Mouse (Mus musculus) lung, postnatal 4 days (tissue): ENCODE results near the gene Tmem189.

Experiments used
- DNase-seq, 2 experiments: peaks; one replicate each; pipeline ENCODE4 v3.0.0; 2021

Tmem189 gene

DNA sequence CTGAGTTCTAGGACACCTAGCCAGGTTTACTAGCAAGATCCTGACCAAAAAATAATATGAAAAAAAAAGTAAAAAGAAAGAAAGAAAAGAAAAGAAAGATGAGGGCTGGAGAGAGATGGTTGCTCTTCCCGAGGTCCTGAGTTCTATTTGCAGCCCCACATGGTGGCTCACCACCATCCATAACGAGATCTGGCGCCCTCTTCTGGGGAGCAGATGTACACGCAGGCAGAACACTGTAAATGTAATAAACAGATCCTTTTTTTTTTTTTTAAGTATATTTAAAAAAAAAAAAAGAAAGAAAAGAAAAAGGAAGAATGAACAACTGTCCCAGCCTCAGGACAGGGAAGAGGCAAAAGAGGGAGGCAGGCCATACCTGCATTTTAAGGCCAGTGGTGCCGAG is 11.0 kb downstream of the Tmem189 start:
- DNase-seq = no peak

DNA sequence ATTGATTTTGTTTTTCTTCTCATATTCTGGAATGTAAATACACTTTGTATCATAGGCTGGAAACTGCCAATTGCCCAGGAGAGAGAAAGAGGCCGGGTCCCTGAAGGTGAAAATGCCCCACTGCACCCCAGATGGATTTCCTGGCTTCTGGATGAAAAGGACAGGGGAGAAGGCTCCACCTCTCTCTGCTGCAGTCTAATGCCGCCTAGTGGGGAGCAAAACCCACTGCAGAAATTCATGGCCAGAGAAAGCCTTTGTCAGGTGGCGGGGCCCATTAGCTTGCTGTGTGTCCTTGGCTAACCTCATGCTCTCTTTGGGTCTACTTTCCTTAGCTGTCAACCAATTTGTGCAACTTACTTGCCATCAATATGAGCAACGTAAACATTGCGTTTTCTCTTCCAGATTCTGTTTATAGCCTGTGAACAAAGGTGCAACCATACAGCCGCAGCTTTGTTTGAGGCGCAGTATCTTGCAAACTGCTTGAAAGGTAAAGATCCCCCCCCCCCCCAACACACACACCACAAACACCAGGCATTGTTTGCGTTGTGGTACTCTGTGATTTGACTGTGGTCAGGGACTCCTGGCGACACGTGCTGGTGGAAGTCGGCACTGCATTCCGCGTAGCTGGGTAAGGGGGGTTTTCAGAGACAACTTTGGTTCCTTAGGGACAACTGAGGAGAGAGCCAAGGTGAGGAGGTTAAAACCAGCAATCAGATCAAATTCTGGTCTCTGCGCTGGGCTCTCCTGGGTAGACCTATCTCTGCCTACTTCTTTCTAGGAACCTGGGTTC is 14.3 kb downstream of the Tmem189 start:
- peak in 1 of 2 experiments; percentile 66 for DNase-seq

DNA sequence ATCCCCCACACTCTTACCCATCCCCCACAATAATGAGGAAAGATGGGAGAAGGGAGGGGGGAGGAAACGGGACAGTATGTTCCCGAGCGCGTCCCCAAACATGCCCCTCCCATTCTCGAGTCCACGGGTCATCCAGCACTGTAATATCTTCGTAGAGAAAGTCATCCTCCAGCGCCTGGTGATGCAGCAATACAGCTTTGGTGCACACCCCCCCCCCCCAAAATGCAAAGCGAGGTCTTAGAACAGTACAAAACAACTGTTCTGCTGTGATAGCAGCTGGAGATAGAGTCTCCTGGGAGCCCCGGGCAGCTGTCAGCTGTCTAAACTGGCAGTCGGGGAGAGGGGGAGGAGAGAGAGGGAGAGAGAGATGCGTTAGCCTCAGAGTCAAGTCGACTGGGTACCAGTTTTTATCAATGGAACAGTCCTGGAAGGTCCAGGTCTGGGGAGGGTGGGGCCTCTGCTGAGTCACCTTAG is 17.4 kb downstream of the Tmem189 start:
- DNase-seq = peak in 1 of 2 experiments; percentile 59

DNA sequence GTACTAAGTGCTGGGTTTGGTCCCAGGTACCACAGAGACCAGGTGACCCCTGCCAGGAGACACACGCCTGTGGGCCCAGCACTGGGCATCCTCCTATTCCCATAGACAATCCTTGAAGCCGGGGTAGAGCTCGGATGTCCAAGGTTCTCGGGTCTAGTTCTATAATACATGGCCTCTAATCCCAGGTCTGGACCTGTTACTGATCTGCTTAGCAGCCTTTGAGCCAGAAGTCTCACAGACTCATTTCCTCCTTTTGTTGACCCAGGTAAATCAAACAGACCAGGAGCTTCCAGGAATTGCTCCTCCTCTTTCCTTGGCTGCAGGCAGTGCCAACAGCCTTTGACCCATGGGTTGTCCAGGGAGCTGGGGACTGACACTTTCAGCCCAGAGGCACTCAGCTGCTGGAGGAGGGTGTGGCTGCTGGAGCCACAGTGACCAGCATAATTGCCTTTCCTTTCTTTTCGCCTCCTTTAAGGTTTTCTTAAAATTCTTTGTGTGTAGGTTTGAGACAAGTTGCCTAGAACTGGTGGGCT is 18.5 kb downstream of the Tmem189 start:
- DNase-seq = no peak

DNA sequence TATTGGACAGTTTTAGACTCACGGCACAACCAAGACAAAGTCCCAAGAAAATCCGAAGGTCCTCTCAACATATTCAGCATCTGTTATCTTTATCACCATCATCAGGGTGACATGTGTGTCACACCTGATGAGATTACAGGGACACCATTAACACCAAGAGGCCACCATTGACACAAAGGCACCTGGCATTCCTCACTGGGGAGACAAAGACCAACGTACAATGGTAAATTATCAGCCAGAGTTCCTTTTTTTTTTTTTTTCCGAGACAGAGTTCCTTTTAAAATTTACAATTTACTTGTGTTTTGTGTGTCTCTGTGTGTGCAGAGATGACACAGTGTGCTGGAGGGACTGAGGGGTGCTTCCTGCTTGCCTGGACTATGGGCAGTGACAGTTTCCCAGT is 20.2 kb downstream of the Tmem189 start:
- DNase-seq = no peak

DNA sequence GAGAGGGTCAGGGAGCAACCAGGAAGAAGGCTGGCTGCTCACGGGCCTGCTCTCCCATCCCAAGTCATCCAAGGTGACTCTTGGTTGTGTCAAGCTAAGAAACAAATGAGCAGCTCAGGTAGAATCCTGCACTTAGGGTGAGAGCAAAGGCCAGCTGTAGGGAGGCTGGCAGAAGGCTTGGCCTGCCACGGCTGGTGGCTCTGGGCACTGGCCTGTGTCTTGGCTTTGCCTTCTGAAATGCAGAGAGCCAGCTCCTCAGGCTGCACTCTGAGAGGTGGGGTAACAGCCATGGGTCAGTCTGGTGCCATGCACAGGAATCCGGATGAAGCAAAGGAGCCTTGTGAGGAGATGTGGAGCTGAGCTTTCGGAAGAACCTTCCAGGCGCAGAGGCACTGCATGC is 21.2 kb downstream of the Tmem189 start:
- no peak for DNase-seq

DNA sequence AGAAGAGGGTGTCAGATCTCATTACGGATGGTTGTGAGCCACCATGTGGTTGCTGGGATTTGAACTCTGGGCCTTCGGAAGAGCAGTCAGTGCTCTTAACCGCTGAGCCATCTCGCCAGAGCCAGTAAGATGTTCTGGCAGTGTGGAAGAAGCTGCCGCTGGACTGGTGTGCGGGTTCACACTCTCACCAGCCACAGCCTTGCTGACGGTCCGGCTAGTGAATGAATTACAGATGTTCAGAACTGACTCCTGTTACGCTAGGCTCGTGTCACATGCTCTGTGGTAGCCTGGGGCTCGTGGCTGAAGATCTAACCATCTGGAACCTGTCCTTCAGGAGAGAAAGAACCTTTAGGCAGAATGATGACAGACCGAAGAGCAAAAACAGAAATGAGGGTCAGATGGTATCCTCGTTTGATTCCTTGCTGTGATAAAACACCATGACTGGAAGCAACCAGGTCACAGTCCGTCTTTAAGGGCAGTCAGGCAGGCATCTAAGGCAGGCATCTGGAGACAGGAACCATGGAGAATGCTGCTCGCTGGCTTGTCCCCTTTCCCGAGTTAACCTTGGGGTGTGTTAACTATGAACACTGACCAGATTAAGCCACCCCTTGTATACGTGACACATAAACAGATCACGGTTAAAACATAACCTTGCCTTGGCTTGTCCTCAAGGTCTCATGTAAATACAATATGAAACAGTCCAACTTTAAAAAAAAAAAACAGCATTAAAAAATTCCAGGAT is 23.5 kb downstream of the Tmem189 start:
- no peak for DNase-seq

DNA sequence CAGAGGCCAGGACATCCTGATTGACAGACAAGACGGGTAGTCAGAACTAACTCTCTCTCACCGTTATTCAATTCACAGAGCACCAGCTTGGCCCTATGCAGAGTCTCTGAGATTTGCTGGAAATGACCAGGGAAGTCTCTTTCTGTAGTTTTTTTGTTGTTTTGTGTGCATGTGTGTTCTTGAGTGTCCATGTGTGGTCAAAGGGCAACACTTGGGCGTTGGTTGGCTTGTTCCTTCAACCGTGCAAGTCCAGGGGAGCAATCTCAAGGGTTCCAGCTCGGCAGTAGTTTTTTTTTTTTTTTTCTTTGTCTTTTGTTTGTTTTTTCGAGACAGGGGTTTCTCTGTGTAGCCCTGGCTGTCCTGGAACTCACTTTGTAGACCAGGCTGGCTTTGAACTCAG is 26.9 kb downstream of the Tmem189 start:
- DNase-seq = no peak

DNA sequence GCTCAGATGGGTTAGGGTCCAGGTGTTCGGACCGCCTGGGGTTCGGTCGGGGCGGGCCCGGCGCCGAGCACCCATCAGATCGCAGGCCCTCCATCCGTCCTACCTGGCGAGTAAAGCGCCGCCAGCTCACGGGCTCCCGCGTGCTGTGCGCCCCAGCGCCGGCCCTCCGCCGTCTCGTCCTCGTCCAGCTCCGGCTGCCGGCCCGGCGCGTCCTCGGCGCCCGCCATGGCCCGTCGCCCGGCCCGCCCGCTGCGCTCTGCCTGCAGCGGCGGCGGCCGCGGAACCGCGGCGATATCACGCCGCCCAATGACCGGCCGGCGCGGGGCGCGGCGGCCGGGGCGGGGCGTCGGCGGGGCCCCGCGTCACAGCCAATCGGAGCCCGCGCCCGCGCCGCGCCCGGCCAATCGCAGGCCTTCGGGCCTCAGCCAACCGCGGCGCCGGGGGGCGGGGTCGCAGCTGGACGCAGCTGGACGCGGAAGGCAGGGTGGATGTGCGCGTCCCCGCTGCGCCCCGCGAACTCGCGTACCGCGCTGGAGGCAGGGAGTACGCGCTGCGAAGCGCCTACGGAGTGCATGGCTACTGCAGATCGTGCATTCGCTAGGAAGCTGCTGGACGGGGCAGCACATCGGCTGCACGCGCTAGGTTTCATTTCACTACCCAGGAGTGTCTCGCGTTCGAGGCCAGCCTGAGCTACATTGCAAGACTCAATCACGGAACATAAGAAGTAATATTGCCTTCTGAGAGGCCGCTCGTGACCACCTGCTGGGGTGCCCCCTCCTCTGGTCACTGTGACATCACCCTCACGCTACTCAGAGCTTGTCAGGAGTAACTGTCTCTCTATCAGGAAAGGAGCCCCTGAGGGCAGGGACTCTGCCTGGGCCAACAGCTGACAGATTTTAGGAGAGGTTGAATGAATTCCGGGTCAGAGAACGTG is 28.1 kb downstream of the Tmem189 start, which contains the start of gene Gm20431:
Gm20431 (minus strand) TSS at position 227 of the 934 bp plus-strand sequence.
- peak; percentile 97 to 99 for DNase-seq

DNA sequence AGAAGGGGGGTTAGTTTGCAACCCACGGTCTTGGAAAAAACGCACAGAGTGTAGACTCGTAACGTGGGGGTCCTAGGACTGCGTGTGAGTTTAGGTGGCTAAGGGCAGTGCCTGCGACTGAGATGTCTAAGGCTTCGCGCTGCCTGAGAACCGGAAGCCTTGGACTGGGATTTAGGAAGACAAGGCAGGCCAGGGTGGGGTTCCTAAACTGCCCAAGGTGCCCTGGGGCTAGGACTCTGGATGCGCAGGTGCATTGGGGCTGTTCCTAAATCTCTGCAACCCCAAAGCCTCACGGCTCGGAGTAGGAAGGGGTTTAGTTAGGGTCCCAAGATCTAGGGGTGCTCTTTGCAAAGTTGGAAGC is 29.0 kb downstream of the Tmem189 start:
- no peak for DNase-seq

DNA sequence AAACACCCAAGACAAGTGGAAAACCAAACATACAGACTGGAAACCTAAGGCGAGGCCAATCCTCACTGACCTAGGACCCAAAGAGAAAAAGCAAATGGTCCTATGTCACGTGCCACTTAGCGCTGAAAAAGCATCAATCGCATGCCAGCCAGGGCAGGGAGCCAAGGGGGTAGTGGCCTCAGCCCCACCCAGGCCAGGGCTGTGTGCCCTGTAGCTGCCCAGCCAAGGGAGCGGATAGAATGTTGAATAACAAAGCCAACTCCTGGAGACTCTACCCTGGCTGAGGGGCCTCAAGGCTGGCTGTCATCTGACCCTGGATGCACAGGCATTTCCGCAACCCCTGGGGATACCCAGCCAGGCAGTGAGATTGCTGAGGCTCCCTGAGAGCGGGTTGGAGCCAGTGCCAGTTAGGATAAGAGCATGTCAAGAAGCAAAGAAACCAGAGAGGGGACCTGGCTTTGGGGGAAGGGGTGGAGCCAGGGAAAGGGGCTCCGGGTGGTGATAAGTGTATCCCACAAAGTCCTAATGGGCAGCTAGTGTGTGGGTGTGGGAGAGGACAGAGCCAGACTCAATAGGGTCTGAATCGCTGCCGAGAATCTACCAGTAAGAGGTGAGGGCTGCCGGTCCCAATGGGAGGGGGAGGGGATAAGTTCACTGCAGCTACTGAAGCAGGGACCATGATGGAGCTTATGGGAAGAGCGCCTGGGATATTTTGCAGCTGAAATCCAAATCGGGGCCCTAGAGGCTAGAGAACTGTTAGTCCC is 29.6 kb downstream of the Tmem189 start:
- DNase-seq = peak; percentile 82 to 91

DNA sequence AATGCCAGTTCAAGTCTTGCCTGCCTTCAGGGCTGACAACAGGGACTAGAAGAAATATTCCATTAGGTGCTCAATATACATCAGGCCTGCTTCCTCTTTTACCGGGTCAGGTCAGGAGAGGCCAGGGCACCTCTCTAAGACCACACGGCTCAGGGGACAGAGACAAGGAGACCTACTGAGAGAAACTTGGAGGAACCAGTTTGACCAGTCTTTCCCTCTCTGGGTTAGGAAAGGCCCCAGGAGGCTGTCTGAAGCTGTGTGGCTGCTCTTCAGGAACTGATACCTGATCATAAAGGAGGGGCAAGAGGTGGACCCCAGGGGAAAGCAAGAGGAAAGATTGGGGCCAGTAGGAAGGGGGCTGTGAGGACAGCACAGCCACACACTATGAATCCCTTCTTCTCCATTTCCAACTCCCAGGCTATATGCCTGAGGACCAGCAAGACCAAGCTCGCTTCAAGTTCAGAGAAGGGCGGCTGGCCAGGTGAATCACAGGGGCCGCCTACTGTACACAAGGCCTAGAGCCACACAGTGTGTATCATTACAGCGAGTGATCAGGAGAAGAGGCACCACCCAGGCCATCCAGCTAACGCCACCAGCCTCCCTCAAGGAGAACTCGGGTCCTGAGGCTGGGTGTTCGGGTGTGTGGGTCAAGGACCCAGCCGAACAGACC is 30.3 kb downstream of the Tmem189 start:
- DNase-seq = no peak

DNA sequence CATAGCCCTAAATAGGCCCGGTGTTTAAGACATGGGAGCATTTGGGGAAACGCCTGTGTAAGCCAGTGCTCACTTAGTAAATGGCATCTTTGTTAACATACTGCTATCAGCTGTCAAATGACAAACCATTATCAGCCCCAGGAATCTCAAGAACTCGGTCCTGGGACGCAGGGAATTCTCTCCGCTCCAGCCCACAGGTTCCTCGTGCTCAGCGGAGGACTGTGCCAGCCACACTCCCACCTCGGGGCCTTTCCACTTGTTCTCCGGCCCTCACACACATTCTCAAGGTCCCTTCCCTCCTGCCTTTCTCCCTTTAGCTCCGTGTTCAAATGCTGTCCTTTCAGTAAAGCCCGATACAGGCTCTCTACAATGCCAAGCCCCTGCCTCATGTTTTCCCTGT is 30.9 kb downstream of the Tmem189 start:
- DNase-seq = no peak

DNA sequence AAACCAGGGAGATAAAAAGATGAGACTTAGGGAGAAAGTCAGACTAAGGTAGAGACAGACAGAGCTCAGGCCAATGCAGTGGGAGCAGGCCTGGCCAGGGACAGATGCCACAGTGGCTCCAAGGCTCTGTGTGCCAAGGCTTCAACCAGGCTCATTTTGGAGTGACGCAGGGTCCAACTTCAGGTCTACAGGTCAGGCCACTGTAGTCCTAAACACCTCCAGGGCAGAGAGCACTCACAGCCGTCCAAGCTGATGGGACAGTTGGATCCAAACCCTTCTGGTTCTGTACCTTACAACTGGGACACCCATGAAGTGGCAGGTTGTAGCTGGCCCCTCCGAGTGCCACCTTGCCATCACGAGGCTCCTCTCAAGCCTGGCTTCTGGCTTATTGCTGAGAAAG is 31.6 kb downstream of the Tmem189 start:
- DNase-seq = no peak

DNA sequence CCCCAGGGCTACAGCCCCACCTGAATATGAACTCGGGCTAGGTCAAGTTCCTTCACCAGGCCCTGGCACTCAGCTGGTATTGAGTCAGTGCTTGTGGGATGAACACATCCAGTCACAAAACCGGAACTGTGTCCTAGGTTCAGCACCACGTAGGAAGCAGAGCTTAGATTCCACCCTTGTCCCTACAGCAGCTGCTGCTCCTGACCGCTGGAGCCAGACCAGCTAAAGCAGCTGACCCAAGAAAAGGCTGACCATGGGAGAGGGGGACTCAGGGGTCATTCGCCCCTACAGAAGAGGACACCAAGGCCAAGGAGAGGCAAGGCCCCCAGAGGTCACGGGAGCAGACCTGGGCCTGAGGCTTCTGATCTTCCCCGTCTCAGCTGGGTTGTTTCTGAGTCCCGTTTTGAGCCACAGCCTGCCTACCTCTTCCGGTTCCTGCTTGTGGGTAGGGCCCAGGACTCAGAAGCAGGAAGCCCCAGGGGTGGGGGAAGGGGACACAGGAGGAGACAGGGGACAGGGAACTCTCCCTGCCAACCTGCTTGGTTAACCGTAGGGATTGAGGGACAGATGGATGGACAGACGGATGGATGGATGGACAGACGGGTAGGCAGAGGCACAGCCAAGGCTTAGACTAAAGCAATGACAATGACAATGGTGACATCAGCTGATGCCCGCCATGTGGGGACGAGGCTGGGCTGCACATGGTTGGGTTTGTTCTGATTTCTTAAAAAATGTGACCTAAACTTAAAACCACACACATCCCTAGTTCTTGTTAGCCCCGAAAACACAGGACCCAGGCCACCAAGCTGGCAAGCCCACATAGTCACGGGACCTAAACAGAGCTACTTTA is 32.8 kb downstream of the Tmem189 start:
- peak; percentile 71 to 76 for DNase-seq

DNA sequence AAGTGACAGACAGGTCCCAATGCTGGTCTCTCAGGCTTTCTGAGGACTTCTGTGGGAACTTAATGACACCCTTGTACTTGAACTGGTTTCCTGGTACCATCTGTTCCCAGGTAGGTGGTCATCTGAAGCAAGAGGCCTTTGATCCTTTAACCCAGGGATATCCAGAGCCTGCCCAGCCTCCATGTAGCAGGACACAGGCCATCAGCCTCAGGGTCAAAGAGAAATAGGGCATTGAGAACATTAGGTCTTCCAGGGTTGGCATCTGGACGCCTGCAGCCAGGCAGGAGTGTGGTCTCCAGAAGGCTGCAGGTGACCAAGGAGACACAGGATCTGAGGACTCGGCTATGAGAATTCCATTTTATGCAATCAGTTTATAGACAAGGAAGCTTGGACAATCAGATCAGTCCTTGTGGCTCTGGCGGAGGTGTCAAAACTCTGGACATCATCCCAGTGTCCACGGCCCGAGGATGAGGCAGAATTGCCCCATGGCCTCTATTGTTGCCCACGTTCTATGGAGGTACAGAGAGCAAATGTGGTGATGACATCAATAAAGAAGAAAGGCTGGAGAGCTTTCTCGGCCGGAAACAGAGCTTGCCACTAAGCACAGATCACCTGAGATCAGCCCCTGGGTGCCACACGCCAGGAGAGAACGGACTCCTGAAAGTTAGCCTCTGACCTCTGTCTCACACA is 34.6 kb downstream of the Tmem189 start:
- DNase-seq = no peak

DNA sequence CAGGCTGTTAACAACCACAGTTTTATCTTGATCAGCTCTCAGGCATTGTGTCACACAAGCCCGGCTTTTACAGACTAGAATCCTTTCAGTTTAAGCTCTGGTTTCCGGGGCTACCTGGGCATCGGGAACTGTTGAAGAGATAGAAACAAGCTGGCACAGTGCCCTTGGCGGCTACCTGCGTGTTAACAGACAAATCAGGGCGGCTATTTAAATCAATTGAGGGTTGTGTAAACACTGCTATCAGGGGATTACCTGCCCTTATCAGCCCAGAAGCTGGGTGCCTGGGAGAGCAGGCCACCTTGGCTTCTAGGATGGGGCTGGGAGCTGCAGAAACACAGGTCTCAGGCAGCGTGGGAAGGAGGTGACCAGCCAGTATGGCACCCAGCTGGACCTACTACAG is 36.9 kb downstream of the Tmem189 start:
- no peak for DNase-seq

DNA sequence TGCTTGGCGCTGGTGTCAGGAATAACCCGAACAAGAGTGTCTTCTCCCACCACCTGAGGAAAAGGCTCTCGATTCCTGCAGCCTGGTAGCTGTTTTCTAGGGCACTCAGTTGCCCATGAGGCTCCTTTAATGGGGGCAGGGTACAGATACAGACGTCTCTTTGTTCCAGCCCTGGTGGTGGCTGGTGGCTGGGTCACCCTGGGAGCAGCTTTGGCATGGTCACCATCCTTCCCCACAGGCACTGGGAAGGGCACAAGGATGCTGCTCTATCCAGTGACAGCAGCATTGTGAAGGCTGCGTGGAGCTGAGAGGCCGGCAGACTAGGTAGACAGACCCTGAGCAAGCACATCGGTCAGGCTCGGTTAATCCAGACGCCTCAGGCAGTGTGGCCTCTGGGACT is 38.0 kb downstream of the Tmem189 start:
- no peak for DNase-seq

DNA sequence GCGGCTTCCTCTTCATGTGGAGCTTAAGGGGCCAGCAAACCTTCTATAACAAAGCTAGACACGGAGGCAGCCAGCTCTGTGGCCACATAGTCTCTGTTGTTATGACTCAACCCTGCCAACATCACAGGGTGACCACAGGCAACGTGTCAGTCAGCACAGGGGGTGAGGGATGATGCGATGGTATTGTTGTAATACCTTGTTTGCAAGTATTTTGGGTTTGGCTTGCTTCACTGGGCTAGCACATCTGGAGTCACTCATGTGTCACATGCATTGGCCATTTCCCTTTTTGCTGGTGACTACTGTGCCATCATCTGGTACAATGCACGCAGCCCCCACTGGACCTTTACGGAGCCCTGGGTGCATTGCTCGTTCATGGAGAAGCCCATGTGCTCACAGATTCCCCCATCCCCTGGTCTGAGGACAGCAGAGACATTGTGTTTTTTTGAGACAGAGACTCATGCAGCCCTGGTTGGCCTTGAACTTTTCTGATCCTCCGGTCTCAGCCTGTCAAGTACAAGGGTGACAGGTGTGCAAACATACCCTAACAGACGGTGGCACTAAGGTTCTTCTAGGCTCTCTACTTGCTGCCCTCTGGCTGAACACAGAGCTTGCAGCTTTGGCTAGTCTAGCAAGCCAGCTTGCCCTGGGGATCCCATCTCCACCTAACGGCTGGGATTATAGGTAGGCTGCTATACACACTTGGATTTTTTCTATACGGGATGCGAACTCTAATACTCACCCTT is 40.2 kb downstream of the Tmem189 start:
- DNase-seq = peak in 1 of 2 experiments; percentile 49
